Mouse (Mus musculus) testis, adult 2 months (tissue): Measurements from ENCODE around the gene Sez6l. TPM values are rescaled to one million over a fixed set of nuclear protein-coding genes. Genes with fewer than 3 reads are reported as not detected.

Source experiments
- H3K27ac ChIP-seq: fragments of 200-500 bp; 2 replicates; pipeline ENCODE4 v1.5.1; 2012; ENCODE audit warnings: low read depth, low read length; ENCODE audit not compliant: control insufficient read depth, insufficient read depth
- H3K27me3 ChIP-seq: fragments of 200-500 bp; 2 replicates; pipeline ENCODE4 v1.6.1; 2012; ENCODE audit warnings: mild to moderate bottlenecking, low read length, moderate library complexity; ENCODE audit not compliant: control insufficient read depth, insufficient read depth
- H3K36me3 ChIP-seq: fragments of 200-500 bp; 2 replicates; pipeline ENCODE4 v1.6.1; 2012; ENCODE audit warnings: mild to moderate bottlenecking, low read length; ENCODE audit not compliant: control insufficient read depth, insufficient read depth
- H3K4me1 ChIP-seq: fragments of 200-500 bp; 2 replicates; pipeline ENCODE4 v1.6.1; 2012; ENCODE audit warnings: low read length; ENCODE audit not compliant: control insufficient read depth, insufficient read depth
- H3K4me3 ChIP-seq: fragments of 200-500 bp; 2 replicates; pipeline ENCODE4 v1.5.1; 2012; ENCODE audit warnings: low read depth, mild to moderate bottlenecking, low read length, moderate library complexity, mixed read lengths; ENCODE audit not compliant: control insufficient read depth
- CTCF ChIP-seq: fragments of 200-500 bp; IDR thresholded peaks from 2 replicates; pipeline ENCODE4 v1.5.1; 2012; ENCODE audit warnings: low read depth, mild to moderate bottlenecking, inconsistent platforms, low read length, moderate library complexity; ENCODE audit not compliant: control insufficient read depth, insufficient read depth, insufficient replicate concordance
- POLR2A ChIP-seq: fragments of 200-500 bp; IDR thresholded peaks from 2 replicates; pipeline ENCODE4 v1.6.1; 2012; ENCODE audit warnings: low read depth, mild to moderate bottlenecking, inconsistent platforms, low read length, moderate library complexity; ENCODE audit not compliant: control insufficient read depth
- polyA plus RNA-seq: library from polyadenylated mRNA; depleted of rRNA; stranded (reverse); fragments of >200 nt; gene quantifications from 2 replicates; pipeline ENCODE4 v1.2.3, GENCODE M21; 2012

Gene Sez6l
- polyA plus RNA-seq, 1 experiment, result 6.9 TPM

- Histone ChIP-seq H3K36me3 (no peaks in the 10 kb centered on the region), H3K4me1 (peaks cover 5% of the 10 kb centered on the region), H3K4me3 (no peak overlapping the region), H3K27ac (no peak overlapping the region), H3K27me3 (no peaks in the 10 kb centered on the region)
- TF ChIP-seq POLR2A (no peak), CTCF (no peak)
Measured at GRCm38 (mm10) chr5:112409274-112409673, 167.7 kb downstream of the Sez6l start.

- H3K4me1 ChIP-seq, result no peaks in the 10 kb centered on the region
- TF ChIP-seq CTCF, result no peak
- TF ChIP-seq POLR2A, result no peak
- H3K27me3 ChIP-seq, result no peaks in the 10 kb centered on the region
- no peaks in the 10 kb centered on the region for H3K36me3 ChIP-seq
- no peak overlapping the region for H3K4me3 ChIP-seq
- no peak overlapping the region for H3K27ac ChIP-seq
Measured at GRCm38 (mm10) chr5:112406017-112406416, 171.0 kb downstream of the Sez6l start.

GRCm38 (mm10) chr5:112402437-112402836 is 174.5 kb downstream of the Sez6l start:
- Histone ChIP-seq H3K27me3 (no peaks in the 10 kb centered on the region), H3K27ac (no peak overlapping the region), H3K36me3 (no peaks in the 10 kb centered on the region), H3K4me3 (no peak overlapping the region), H3K4me1 (no peaks in the 10 kb centered on the region)
- no peak for TF ChIP-seq POLR2A
- no peak for TF ChIP-seq CTCF

- Histone ChIP-seq H3K27me3 (no peaks in the 10 kb centered on the region), H3K4me1 (peaks cover 10% of the 10 kb centered on the region), H3K4me3 (no peak overlapping the region), H3K27ac (no peak overlapping the region), H3K36me3 (no peaks in the 10 kb centered on the region)
- TF ChIP-seq CTCF (no peak), POLR2A (no peak)
Measured at GRCm38 (mm10) chr5:112399284-112399683, 177.7 kb downstream of the Sez6l start.

- peaks cover 13% of the 10 kb centered on the region for H3K4me1 ChIP-seq
- no peak for TF ChIP-seq CTCF
- TF ChIP-seq POLR2A, result no peak
- no peak overlapping the region for H3K27ac ChIP-seq
- H3K4me3 ChIP-seq, result no peak overlapping the region
- H3K27me3 ChIP-seq, result no peaks in the 10 kb centered on the region
- no peaks in the 10 kb centered on the region for H3K36me3 ChIP-seq
Measured at GRCm38 (mm10) chr5:112396066-112396465, 180.9 kb downstream of the Sez6l start.

- H3K4me1 ChIP-seq, result peaks cover 13% of the 10 kb centered on the region
- H3K36me3 ChIP-seq, result no peaks in the 10 kb centered on the region
- H3K27me3 ChIP-seq, result no peaks in the 10 kb centered on the region
- no peak within 1 kb of the TSS for H3K27ac ChIP-seq
- TF ChIP-seq CTCF (no peak), POLR2A (no peak)
- peak within 1 kb of the TSS; percentile 60 for H3K4me3 ChIP-seq
Measured at GRCm38 (mm10) chr5:112394779-112395443, 182.1 kb downstream of the Sez6l start, which contains the start of gene Asphd2. Gene Asphd2 (minus strand): TSS chr5:112394866.

GRCm38 (mm10) chr5:112394415-112394763 is 182.6 kb downstream of the Sez6l start:
- peaks cover 13% of the 10 kb centered on the region for H3K4me1 ChIP-seq
- TF ChIP-seq POLR2A (no peak), CTCF (no peak)
- H3K27me3 ChIP-seq, result no peaks in the 10 kb centered on the region
- H3K36me3 ChIP-seq, result no peaks in the 10 kb centered on the region
- peak overlapping the region; percentile 40 for H3K4me3 ChIP-seq
- no peak overlapping the region for H3K27ac ChIP-seq
